Mouse (Mus musculus) embryonic facial prominence, embryonic 14.5 days (tissue): ENCODE results near the gene Mroh2a. TPM values are rescaled to one million over a fixed set of nuclear protein-coding genes. Genes with fewer than 3 reads are reported as not detected.
A peak's percentile ranks its signal among the peaks of the same experiment; 100 is the strongest.

ENCODE experiments used
- ATAC-seq: fragments of 200-750 bp; cut with Nextera tagmentation; 2 replicates; pipeline ENCODE4 v1.8.0; 2017; ENCODE audit warnings: low read depth, moderate number of reproducible peaks, moderate TSS enrichment
- DNase-seq: peaks from one replicate; pipeline ENCODE4 v3.0.0-alpha.2; 2015; ENCODE audit warnings: low spot score
- H3K27ac ChIP-seq: fragments of 300-500 bp; sonication (generic); replicated peaks from 2 replicates; pipeline ENCODE4 v1.5.1; 2014; ENCODE audit warnings: low read depth, mild to moderate bottlenecking, low read length, moderate library complexity
- H3K27me3 ChIP-seq: fragments of 300-500 bp; sonication (generic); replicated peaks from 2 replicates; pipeline ENCODE4 v1.6.1; 2014; ENCODE audit warnings: low read length; ENCODE audit not compliant: control insufficient read depth, insufficient read depth
- H3K36me3 ChIP-seq: fragments of 300-500 bp; sonication (generic); 2 replicates; pipeline ENCODE4 v1.6.1; 2014; ENCODE audit warnings: low read length, mixed read lengths; ENCODE audit not compliant: control insufficient read depth, insufficient read depth
- H3K4me1 ChIP-seq: fragments of 300-500 bp; sonication (generic); 2 replicates; pipeline ENCODE4 v1.6.1; 2014; ENCODE audit warnings: antibody characterized with exemption, low read length; ENCODE audit not compliant: control insufficient read depth, insufficient read depth
- H3K4me2 ChIP-seq: fragments of 300-500 bp; sonication (generic); 2 replicates; pipeline ENCODE4 v1.6.1; 2014; ENCODE audit warnings: low read depth, mild to moderate bottlenecking, low read length, moderate library complexity, mixed read lengths
- H3K4me3 ChIP-seq: fragments of 300-500 bp; sonication (generic); 2 replicates; pipeline ENCODE4 v1.5.1; 2014; ENCODE audit warnings: low read depth, mild to moderate bottlenecking, low read length
- H3K9ac ChIP-seq: fragments of 300-500 bp; sonication (generic); 2 replicates; pipeline ENCODE4 v1.6.1; 2014; ENCODE audit warnings: low read depth, mild to moderate bottlenecking, low read length, moderate library complexity, mixed read lengths
- H3K9me3 ChIP-seq: fragments of 300-500 bp; sonication (generic); 2 replicates; pipeline ENCODE4 v1.6.1; 2016; ENCODE audit warnings: low read length; ENCODE audit not compliant: control insufficient read depth
- WGBS: fragments of 180-500 bp; shearing (Covaris S2); extraction: QIAGEN DNeasy Blood & Tissue Kit; methylation state at CpG from one replicate; pipeline ENCODE4 v1.1.7; 2014; 5-methylcytosine and 5-hydroxymethylcytosine counted together
- polyA plus RNA-seq: library from polyadenylated mRNA; unstranded; fragments of >200 nt; fragmentation: Nextera tagmentation; extraction: Ambion mirVana; gene quantifications from 2 replicates; pipeline ENCODE4 v1.2.1, GENCODE M21; 2014

Mroh2a gene
- polyA plus RNA-seq, 1 experiment from 2014 or later = 1.7 TPM

DNA sequence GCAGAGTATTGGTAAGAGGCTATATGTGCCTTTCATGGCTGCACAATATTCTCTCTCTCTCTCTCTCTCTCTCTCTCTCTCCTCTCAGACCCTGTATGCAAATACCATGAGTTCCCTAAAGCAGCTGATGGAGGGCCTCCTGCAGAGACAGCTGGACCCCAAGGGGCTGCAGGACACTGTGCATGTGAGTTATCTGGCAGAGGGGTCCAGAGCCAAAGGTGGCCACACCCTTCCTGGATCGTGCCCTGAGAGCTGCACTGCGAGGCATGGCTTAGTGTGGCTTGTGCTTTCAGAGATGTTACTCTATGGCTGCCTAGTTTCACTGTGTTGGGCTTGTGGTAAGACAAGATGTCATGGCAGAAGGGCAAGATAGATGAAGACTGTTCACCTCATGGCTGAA lies 20.9 kb downstream of the Mroh2a start:
- H3K27me3 ChIP-seq = no peaks in the 10 kb centered on the region
- DNase-seq (no peak), ATAC-seq (no peak)
- peaks cover 91% of the 10 kb centered on the region for H3K9me3 ChIP-seq
- no peak overlapping the region for H3K4me2 ChIP-seq
- H3K4me1 ChIP-seq = no peaks in the 10 kb centered on the region
- 55% methylated on average over 2 of the region's 2 CpGs for WGBS
- H3K4me3 ChIP-seq = no peak overlapping the region
- no peaks in the 10 kb centered on the region for H3K36me3 ChIP-seq
- no peak overlapping the region for H3K9ac ChIP-seq
- no peak overlapping the region for H3K27ac ChIP-seq

DNA sequence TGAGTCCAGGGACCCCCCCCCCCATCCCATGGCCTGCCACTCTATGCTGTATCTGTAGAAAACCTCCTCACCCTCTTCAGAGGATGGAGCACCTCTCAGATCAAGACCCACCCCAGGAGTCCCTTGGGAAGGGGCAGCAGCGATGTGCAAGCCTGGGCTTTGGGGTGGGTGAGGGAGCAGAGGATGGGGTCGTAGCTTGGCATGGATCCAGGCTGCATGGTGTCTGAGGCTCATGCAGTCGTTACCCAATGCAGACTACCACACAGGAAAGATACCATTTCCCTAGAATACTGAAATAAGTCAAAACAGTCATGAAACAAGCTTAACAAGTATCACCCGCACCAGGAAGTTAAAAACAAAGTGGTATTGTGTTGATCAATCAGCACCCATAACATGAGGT lies 21.9 kb downstream of the Mroh2a start:
- no peak overlapping the region for H3K4me2 ChIP-seq
- peak; percentile 10; the same call in 1 of the 2 replicates for ATAC-seq
- H3K9ac ChIP-seq = no peak overlapping the region
- no peaks in the 10 kb centered on the region for H3K27me3 ChIP-seq
- H3K4me3 ChIP-seq = no peak overlapping the region
- H3K36me3 ChIP-seq = no peaks in the 10 kb centered on the region
- no peak for DNase-seq
- no peaks in the 10 kb centered on the region for H3K4me1 ChIP-seq
- H3K27ac ChIP-seq = no peak overlapping the region
- WGBS = 66% methylated on average over 4 of the region's 4 CpGs
- peaks cover 93% of the 10 kb centered on the region for H3K9me3 ChIP-seq

DNA sequence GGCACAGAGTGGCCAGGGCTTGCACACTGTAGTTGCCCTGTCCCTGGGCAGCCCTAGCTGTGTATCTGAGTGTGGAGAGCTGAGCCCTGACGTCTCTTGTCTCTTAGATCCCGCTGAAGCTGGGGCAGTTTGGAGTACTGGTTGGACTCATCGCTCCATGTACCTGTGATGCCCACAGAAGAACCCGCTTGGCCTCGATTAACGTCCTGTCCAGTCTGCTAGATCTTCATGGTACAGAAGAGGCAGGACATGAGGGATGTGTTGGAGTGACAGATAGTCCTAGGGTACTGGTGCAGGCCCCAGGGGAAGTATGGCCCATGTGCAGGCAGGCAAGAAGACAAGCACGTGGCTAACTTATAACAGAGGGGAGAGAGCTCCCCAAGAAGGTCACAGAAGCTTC lies 22.8 kb downstream of the Mroh2a start:
- Histone ChIP-seq H3K27ac (no peak overlapping the region), H3K9me3 (peaks cover 90% of the 10 kb centered on the region), H3K4me3 (no peak overlapping the region), H3K9ac (no peak overlapping the region), H3K4me1 (no peaks in the 10 kb centered on the region), H3K36me3 (no peaks in the 10 kb centered on the region), H3K27me3 (no peaks in the 10 kb centered on the region), H3K4me2 (no peak overlapping the region)
- ATAC-seq (no peak), DNase-seq (no peak)
- 76% methylated on average over 7 of the region's 7 CpGs for WGBS

DNA sequence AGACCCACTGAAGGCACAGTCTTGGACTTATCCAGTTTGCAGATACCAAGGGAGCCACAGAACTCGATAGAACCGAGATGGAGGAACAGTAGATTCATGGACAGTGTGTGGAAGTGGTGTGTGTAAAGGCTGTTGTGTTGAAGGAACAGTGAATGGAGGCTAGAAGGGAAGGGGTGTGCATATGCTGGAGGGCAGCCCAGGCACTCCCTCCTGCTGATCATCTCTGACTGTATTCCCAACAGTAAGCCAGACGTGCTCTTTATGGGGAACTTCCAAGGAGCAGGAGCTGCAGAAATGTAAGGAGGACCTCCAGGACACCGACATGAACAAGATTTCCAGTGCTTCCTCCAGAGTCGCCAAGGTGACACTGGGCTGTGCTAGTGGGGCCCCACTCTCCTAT lies 23.2 kb downstream of the Mroh2a start:
- 75% methylated on average over 5 of the region's 5 CpGs for WGBS
- Histone ChIP-seq H3K4me2 (no peak overlapping the region), H3K9ac (no peak overlapping the region), H3K36me3 (no peaks in the 10 kb centered on the region), H3K9me3 (peaks cover 90% of the 10 kb centered on the region), H3K27ac (no peak overlapping the region), H3K27me3 (no peaks in the 10 kb centered on the region), H3K4me1 (no peaks in the 10 kb centered on the region), H3K4me3 (no peak overlapping the region)
- DNase-seq (no peak), ATAC-seq (no peak)

DNA sequence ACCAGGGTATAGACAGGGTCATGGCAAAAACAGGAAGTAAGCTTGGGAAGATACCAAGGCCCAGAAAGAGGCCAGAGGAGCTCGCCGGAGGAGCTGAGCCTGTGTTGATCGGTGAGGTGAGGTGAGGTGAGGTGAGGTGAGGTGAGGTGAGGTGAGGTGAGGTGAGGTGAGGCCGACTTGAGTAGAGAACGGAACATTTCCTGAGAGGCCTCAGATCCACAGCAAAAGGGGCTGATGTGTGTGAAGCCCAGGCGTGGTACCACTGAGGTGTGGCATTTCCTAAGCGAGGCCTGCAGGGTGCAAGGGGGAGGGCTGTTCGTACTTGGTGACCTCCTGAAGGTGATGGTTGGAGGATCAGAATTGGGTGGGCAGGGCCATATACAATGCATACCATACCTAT lies 26.3 kb downstream of the Mroh2a start:
- DNase-seq (no peak), ATAC-seq (no peak)
- Histone ChIP-seq H3K4me2 (no peak overlapping the region), H3K9me3 (peaks cover 81% of the 10 kb centered on the region), H3K27me3 (no peaks in the 10 kb centered on the region), H3K4me3 (no peak overlapping the region), H3K27ac (no peak overlapping the region), H3K9ac (no peak overlapping the region), H3K4me1 (no peaks in the 10 kb centered on the region), H3K36me3 (no peaks in the 10 kb centered on the region)
- 76% methylated on average over 8 of the region's 8 CpGs for WGBS

DNA sequence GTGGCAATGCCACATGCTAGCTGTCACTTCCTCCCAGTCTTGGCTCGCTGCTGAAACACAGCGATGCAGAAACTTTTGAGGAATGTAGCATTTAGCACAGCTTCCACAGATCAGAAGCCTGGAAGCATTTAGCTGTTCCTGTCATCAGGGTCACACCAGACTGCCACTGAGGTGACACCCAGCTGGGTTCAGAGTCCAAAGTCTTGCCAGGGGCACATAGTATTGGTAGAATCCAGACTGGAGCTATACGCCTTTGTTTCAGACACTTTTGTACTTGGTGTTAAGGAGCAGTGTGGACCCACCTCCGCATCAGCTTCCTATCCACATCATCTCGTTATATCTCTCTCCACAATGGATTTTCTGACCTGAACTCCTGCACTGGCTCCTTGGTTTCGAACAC lies 26.8 kb downstream of the Mroh2a start:
- ATAC-seq (no peak), DNase-seq (no peak)
- no peaks in the 10 kb centered on the region for H3K27me3 ChIP-seq
- H3K27ac ChIP-seq = no peak overlapping the region
- H3K4me3 ChIP-seq = no peak overlapping the region
- no peaks in the 10 kb centered on the region for H3K36me3 ChIP-seq
- WGBS = 68% methylated on average over 6 of the region's 6 CpGs
- H3K9ac ChIP-seq = no peak overlapping the region
- no peak overlapping the region for H3K4me2 ChIP-seq
- peaks cover 76% of the 10 kb centered on the region for H3K9me3 ChIP-seq
- no peaks in the 10 kb centered on the region for H3K4me1 ChIP-seq

DNA sequence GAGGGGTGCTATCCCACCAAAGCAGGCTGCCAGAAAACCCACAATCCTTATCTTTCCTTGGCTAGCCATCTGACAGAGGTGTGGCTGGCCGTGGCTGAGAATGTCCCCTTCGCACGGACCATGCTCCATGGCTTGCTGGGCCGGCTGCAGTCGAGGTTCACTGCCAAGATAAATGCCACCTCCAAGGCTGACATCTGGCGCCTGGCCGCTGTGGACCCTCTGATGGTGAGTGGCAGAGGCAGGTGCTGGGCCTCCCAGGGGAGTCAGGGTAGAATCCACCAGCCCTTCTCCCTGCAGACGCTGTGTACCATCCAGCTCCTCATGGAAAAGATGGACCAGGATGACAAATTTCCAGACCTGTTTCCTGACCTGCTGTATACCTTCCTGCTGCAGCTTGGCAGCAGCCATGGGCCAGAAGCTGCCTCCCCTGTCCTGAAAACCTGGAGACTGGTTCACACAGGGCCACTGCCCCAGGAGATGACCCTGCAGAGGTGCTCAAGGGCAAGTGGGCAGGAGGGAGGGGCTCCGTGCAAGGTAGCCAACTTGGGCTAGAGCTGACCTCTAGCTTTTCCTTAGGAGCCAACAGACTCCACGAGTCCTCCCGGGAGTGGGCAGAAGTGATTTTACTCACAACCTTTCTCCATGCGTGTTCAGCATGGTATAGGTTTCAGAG lies 28.1 kb downstream of the Mroh2a start:
- Histone ChIP-seq H3K9me3 (peaks cover 62% of the 10 kb centered on the region), H3K27me3 (no peaks in the 10 kb centered on the region), H3K4me2 (no peak overlapping the region), H3K9ac (no peak overlapping the region), H3K4me3 (no peak overlapping the region), H3K4me1 (no peaks in the 10 kb centered on the region), H3K27ac (no peak overlapping the region), H3K36me3 (peaks cover 6% of the 10 kb centered on the region)
- WGBS = 86% methylated on average over 12 of the region's 12 CpGs
- DNase-seq (no peak), ATAC-seq (no peak)

DNA sequence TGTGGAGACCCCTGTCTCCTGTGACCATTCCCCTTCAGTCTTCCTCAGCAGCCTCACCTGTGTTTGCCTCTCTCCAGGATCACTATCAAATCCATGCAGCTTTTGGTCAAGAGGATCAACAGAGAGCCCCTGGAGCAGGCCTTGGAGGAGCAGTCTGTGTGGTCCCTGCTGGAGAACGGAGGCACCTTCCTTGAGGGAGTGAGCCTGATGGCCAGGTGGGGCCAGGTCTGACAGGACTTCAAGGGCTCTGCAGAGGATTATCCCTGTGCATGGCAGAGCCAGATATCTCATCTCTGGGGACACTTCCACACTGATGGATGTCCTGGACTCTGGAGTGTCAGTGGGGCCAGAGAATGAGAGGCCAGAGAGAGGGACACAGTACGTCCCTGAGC lies 28.7 kb downstream of the Mroh2a start:
- no peaks in the 10 kb centered on the region for H3K4me1 ChIP-seq
- no peak overlapping the region for H3K4me2 ChIP-seq
- 58% methylated on average over 2 of the region's 2 CpGs for WGBS
- H3K9me3 ChIP-seq = peaks cover 57% of the 10 kb centered on the region
- DNase-seq = no peak
- no peak overlapping the region for H3K4me3 ChIP-seq
- no peak overlapping the region for H3K9ac ChIP-seq
- ATAC-seq = no peak
- peaks cover 12% of the 10 kb centered on the region for H3K36me3 ChIP-seq
- H3K27ac ChIP-seq = no peak overlapping the region
- H3K27me3 ChIP-seq = no peaks in the 10 kb centered on the region

DNA sequence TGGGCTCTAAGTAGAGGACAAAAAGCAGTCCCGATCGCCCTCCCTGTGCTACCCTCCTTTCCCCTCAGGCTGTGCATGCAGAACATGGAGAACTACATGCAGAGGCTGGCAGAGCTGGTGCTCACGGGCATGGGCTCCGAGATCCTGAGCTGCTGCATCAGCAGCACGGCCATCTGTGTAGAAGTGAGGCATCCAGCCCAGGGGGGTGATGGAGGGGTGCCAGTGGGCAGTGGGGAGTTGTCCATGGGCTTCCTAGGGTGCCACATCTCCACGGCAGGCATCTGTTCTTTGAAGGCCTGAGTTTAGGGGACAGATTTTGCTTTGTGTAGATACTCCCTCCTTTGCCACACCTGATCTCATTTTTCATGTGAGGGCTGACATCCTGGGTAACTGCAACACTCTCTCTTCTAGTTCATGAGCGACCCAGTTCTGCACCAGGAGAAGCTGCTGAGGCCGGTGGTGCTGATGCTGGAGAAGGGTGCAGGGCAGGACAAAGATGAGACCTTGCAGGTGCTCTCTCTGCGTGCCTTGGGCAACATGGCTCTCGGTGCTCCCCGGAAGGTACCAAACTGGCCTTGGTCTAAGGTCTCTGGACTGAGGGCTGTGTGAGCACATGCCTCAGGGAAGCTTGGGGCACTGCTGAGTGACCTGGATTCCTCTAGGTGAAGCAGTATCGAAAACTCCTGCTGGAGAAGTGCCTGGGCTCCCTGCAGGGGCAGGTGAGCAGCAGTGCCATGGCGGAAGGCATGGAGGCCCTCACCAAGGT lies 29.4 kb downstream of the Mroh2a start:
- H3K4me2 ChIP-seq = no peak overlapping the region
- H3K9me3 ChIP-seq = peaks cover 51% of the 10 kb centered on the region
- ATAC-seq = no peak
- WGBS = 76% methylated on average over 13 of the region's 13 CpGs
- no peaks in the 10 kb centered on the region for H3K27me3 ChIP-seq
- H3K36me3 ChIP-seq = peaks cover 19% of the 10 kb centered on the region
- no peak overlapping the region for H3K27ac ChIP-seq
- no peaks in the 10 kb centered on the region for H3K4me1 ChIP-seq
- no peak for DNase-seq
- no peak overlapping the region for H3K9ac ChIP-seq
- H3K4me3 ChIP-seq = no peak overlapping the region
